Mouse (Mus musculus) liver, postnatal 0 days (tissue): ENCODE results near the gene Zdhhc13. TPM values are rescaled to one million over a fixed set of nuclear protein-coding genes. Genes with fewer than 3 reads are reported as not detected.
A peak's percentile ranks its signal among the peaks of the same experiment; 100 is the strongest.

ENCODE experiments used
- ATAC-seq: fragments of 200-750 bp; cut with Nextera tagmentation; 2 replicates; pipeline ENCODE4 v1.8.0; 2017; ENCODE audit warnings: mild to moderate bottlenecking, moderate library complexity
- DNase-seq: peaks from one replicate; pipeline ENCODE4 v3.0.0-alpha.2; 2016
- H3K27ac ChIP-seq: fragments of 300-500 bp; sonication (generic); 2 replicates; pipeline ENCODE4 v1.5.1; 2014; ENCODE audit warnings: antibody characterized with exemption, moderate library complexity, mild to moderate bottlenecking, low read depth
- H3K27me3 ChIP-seq: fragments of 300-500 bp; sonication (generic); 2 replicates; pipeline ENCODE4 v1.6.1; 2014; ENCODE audit warnings: low read length, control low read depth, mixed read lengths; ENCODE audit not compliant: insufficient read depth
- H3K36me3 ChIP-seq: fragments of 300-500 bp; sonication (generic); replicated peaks from 2 replicates; pipeline ENCODE4 v1.6.1; 2014; ENCODE audit warnings: mild to moderate bottlenecking, control low read depth, low read length, moderate library complexity, mixed read lengths; ENCODE audit not compliant: insufficient read depth
- H3K4me1 ChIP-seq: fragments of 300-500 bp; sonication (generic); 2 replicates; pipeline ENCODE4 v1.6.1; 2014; ENCODE audit warnings: antibody characterized with exemption, mild to moderate bottlenecking, control low read depth; ENCODE audit not compliant: insufficient read depth
- H3K4me2 ChIP-seq: fragments of 300-500 bp; sonication (generic); 2 replicates; pipeline ENCODE4 v1.6.1; 2014; ENCODE audit warnings: low read depth, mild to moderate bottlenecking, low read length, moderate library complexity, mixed read lengths
- H3K4me3 ChIP-seq: fragments of 300-500 bp; sonication (generic); 2 replicates; pipeline ENCODE4 v1.5.1; 2014; ENCODE audit warnings: low read depth, low read length
- H3K9ac ChIP-seq: fragments of 300-500 bp; sonication (generic); replicated peaks from 2 replicates; pipeline ENCODE4 v1.6.1; 2014; ENCODE audit warnings: mild to moderate bottlenecking, moderate library complexity
- H3K9me3 ChIP-seq: fragments of 300-500 bp; sonication (generic); 2 replicates; pipeline ENCODE4 v1.6.1; 2016; ENCODE audit warnings: mild to moderate bottlenecking, control low read depth, low read length, mixed read lengths
- CTCF ChIP-seq: sonication (generic); IDR thresholded peaks from 2 replicates; pipeline ENCODE4 v1.5.1; 2016; ENCODE audit warnings: antibody characterized with exemption, low read depth
- EP300 ChIP-seq: IDR thresholded peaks from 2 replicates; pipeline ENCODE4 v1.6.1; 2016; ENCODE audit warnings: antibody characterized with exemption, low read depth, mild to moderate bottlenecking
- WGBS: fragments of 180-500 bp; shearing (Covaris S2); extraction: QIAGEN DNeasy Blood & Tissue Kit; methylation state at CpG from one replicate; pipeline ENCODE4 v1.1.7; 2014; ENCODE audit not compliant: insufficient replicate concordance; 5-methylcytosine and 5-hydroxymethylcytosine counted together
- polyA plus RNA-seq: library from polyadenylated mRNA; unstranded; fragments of >200 nt; fragmentation: Nextera tagmentation; extraction: Ambion mirVana; gene quantifications from 2 replicates; pipeline ENCODE4 v1.2.1, GENCODE M21; 2015

The Zdhhc13 gene
- polyA plus RNA-seq, 1 experiment from 2014 or later = 10.3 TPM

DNA sequence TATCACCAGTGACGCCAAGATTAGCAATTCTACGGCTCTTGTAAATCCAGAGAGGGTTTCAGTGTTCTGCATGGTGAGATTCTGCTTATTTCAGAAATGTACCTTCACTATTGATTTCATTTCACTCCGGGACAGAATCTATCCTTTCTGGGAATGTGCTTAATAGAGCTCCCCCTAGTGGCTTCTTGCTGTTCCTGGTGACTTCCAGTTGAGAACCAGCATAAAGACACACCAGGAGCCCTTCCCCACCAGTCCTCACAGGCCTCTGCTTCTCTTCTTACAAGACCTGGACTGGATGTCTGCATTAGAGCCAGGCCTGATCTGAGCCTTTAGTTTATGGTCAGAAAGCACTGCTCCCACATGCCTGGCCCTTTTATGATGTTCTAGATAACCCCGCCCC, 87.7 kb downstream of the Zdhhc13 start:
- Histone ChIP-seq H3K4me3 (no peak overlapping the region), H3K4me2 (no peak overlapping the region), H3K9me3 (no peaks in the 10 kb centered on the region), H3K36me3 (peaks cover 68% of the 10 kb centered on the region), H3K9ac (no peak overlapping the region), H3K4me1 (peaks cover 11% of the 10 kb centered on the region), H3K27ac (no peak overlapping the region), H3K27me3 (no peaks in the 10 kb centered on the region)
- ATAC-seq (no peak), DNase-seq (peak; percentile 58)
- TF ChIP-seq CTCF (peak; percentile 86), EP300 (no peak)
- 72% methylated on average over 4 of the region's 4 CpGs for WGBS

Other genes with a start within 250 kb of the Zdhhc13 start
- 0.06 TPM in 1 of 2 replicates, not detected in the other for gene Mrgprb2, start 230.9 kb upstream of the Zdhhc13 start, polyA plus RNA-seq
- not detected in 2 replicates for gene Mrgprb3, start 145.2 kb upstream of the Zdhhc13 start, polyA plus RNA-seq
- gene Csrp3, start 59.0 kb downstream of the Zdhhc13 start, polyA plus RNA-seq = 0.85 and 2.5 TPM in 2 replicates
- 12.8 and 13.0 TPM in 2 replicates for gene E2f8, start 92.6 kb downstream of the Zdhhc13 start, polyA plus RNA-seq
- gene Nav2, start 119.7 kb downstream of the Zdhhc13 start, polyA plus RNA-seq = 2.7 and 3.3 TPM in 2 replicates